Mouse (Mus musculus) lung, postnatal 36 days (tissue): ENCODE data around the gene Itgb2l.
A peak's percentile ranks its signal among the peaks of the same experiment; 100 is the strongest.
"Not testable (repeated sequence)": the region's sequence is repeated elsewhere in the genome, so short reads cannot be mapped to it uniquely, and the experiment has no call there.

Experiments
- DNase-seq: peaks from one replicate; pipeline ENCODE4 v3.0.0; 2022; ENCODE audit warnings: mixed read lengths

Itgb2l gene

DNA sequence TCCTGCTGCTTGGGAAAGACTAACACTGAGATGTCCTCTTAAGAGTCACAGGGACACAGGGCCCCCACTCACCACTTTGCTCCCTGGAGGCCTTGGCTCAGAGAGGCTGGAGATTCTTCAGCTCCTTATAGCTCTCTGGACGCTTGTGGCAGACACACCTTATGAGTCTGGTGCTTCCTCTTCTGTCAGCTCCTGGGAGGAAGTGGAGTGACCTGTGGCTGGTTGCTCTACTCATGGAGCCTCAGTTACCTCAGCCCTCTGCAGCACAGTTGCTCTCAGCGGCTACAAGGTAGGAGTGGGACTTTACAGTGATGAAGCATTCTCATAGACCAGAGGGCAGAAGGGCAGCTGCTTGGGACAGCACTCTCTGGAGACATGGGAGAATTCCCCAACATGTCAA lies at the start of gene Itgb2l:
Itgb2l (minus strand) TSS at position 152 of the 400 bp plus-strand sequence.
- no peak for DNase-seq

- no peak for DNase-seq
Observed at GRCm38 (mm10) chr16:96491530-96491929, 48.1 kb upstream of the Itgb2l start.

- DNase-seq: no peak
Observed at GRCm38 (mm10) chr16:96488038-96488437, 44.6 kb upstream of the Itgb2l start.

GRCm38 (mm10) chr16:96487007-96487684 lies 43.7 kb upstream of the Itgb2l start:
- DNase-seq: no peak

DNA sequence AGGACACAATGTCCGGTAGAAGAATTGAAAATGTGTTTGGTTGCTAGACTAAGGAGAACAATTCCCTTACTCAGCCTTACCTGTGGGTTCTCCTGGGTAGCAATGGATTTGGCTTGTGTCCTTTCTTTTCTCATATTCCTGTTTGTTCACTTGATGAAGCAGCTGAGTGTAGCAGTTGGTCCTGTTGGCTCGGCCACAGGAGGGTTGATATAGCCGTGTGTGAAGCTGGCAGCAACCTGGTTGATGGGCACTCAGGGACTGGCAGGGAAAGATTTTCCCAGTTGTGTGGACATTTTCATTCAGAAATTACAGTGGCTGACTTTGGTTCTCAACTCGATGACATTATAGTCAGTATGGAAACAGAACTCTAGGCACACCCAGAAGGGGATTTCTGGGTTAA lies 38.4 kb upstream of the Itgb2l start:
- no peak for DNase-seq

DNA sequence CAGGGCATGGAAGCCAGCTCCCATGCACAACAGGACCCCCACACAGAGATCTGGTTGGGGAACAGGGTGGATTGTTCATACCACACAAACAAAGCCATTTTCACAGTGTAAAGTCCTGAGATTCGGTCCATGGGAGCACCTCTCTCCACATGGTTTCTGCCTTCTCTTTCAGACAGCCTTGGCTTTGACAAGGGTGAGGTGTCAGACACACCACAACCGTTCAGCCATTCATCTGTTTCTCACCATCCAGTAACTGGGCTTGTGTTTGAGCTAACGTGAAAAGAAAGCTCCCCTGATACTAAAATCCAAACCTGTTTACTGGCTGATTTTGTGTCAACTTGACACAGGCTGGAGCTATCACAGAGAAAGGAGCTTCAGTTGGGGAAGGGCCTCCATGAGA lies 30.8 kb upstream of the Itgb2l start:
- no peak for DNase-seq

GRCm38 (mm10) chr16:96472816-96473215 lies 29.4 kb upstream of the Itgb2l start:
- no peak for DNase-seq

DNA sequence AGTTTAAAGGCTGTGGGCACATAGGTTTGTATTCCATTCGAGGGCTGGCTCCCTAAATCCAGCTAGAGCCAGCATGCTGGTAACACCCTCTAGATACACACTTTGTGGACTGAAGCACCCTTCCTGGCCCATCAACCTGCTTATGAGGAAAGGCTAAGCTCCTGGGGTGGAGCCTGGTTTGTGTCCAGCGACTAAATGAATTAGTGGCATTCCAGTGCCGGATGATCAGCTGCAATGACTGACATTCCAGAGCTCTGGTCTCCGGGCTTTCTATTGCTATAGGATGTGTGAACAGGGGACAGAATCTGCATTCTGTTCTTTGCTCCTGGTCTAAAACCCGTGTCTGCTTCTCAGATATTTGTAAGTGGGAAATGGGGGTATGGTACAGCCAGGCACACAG lies 28.9 kb upstream of the Itgb2l start:
- DNase-seq: peak; percentile 5

DNA sequence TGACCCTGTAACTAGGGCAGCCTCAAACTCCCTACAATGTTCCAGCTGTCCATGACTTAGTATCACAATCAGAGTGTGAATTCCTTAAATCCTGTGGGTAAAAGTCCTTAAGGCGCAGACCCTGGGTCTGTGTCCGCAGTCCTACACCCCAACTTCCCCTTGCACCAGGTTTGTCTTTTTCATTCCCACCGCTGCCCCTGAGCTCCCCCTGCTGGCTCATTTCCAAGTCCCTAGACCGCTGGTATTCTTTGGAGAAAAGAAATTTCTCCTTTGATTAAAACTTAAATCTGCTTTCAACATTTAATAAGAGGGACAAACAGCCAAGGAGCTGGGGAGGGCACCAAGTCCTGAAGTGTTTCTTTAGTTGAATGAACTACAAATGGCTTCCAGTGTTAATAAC lies 26.2 kb upstream of the Itgb2l start:
- DNase-seq: peak; percentile 22

DNA sequence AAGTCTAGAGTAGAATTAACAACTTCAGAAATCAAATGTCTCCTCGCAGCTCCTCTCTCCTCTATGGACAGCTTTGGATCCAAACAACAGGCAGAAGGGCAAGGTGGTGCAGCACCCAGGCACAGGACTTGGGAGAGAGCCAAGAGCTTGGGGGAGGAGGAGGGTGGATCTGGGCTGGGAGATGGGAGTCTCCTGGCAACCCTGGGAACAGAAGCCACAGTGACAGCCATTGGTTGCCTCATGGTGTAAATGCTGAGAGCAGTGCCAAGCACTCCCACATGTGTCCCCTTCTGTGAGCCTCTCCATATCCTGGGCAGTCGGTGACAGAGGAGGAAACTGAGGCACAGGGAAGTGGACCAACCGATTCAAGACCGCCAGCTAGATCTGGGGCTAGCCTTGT lies 25.3 kb upstream of the Itgb2l start:
- no peak for DNase-seq

- DNase-seq: no peak
Observed at GRCm38 (mm10) chr16:96468011-96468410, 24.6 kb upstream of the Itgb2l start.

- peak; percentile 81 for DNase-seq
Observed at GRCm38 (mm10) chr16:96467445-96467844, 24.0 kb upstream of the Itgb2l start, which contains the start of gene Pcp4. Pcp4 (plus strand) TSS chr16:96467606.

DNA sequence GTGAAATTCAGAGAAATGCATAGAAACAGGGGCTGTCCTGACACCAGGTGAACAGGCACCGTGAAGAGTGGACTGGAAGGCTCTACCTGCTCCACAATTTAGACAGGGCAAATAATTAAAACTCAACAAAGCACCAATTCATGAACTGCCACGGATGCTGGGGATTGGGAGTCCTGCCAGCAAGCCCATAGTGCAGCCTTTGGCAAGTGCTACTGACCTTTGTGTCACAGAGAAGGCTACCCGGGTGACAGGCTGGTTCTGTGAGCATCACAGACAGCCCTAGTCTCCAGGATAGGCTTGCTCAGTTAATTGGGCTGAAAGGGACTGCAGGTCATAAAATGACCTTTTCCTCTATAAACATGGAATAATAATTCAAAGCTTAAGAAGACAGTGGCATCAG lies 17.4 kb upstream of the Itgb2l start:
- no peak for DNase-seq

DNA sequence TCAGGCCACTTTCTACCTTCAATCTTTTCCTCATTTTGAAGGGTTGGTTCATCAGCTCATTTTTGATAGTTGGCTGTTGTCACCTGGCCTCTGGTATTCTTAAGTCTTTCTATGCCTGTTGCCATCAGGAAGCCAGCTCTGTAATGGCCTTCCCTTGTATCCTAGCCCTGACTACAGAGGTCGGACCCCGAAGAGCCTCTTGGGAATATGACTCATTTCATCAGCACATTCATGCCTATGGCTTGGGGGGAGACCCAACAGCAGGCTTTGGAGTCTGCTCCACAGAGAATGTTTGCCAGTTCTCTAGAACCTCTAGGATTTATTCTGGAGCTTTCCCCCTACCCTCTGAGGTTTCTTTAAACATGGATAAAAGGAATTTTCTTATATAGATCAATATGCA lies 15.9 kb upstream of the Itgb2l start:
- DNase-seq: no peak

GRCm38 (mm10) chr16:96457612-96458011 lies 14.2 kb upstream of the Itgb2l start:
- DNase-seq: no peak

DNA sequence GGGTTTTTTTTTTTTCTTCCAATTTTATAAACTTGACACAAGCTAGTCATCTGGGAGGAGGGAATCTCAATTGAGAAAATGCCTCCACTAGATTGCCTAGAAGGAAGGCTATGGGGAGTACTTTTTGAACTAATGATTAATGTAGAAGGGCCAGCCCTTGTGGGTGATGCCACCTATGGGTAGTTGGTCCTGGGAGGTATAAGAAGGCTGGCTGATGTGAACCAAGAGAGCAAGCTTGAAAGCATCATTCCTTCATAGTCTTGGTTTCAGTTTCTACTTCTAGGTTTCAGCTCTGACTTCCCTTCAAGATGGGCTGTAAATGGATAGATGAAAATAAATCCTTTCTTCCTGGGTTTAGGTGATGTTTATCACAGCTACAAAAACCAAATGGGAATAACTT lies 10.7 kb upstream of the Itgb2l start:
- DNase-seq: no peak

DNA sequence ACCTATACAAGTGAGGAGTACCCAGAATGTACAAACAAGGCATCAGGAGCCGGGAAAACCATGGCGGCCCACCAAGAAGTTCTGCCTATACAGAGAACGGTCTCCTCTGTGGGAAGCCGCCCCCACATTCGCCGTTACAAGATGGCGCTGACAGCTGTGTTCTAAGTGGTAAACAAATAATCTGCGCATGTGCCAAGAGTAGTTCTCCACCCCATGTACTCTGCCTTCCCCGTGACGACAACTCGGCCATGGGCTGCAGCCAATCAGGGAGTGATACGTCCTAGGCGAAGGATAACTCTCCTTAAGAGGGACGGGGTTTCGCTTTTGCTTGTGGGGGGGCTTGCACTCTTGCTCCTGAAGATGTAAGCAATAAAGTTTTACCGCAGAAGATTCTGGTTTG lies 7.5 kb upstream of the Itgb2l start:
- not testable (repeated sequence) for DNase-seq

GRCm38 (mm10) chr16:96441826-96442225 lies 1.6 kb downstream of the Itgb2l start:
- DNase-seq: no peak

DNA sequence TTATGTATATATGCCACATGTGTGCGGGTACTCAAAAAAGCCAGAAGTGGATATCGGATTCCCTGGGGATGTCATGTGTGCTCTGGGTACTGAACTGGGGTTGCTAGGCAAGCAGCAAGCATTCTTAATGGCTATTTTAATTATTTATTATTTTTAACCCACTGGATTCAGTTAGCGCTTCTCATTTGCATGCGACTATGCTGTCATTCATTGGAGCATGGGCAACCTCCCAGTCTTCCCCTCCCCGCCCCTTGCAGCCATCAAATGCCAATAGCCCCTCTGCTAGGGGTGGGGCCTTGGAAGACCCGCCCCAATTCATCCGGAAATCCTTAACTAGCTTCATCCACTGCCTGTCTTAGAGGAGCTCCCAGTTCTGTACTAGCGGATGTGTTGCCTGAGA lies 2.5 kb downstream of the Itgb2l start:
- no peak for DNase-seq

DNA sequence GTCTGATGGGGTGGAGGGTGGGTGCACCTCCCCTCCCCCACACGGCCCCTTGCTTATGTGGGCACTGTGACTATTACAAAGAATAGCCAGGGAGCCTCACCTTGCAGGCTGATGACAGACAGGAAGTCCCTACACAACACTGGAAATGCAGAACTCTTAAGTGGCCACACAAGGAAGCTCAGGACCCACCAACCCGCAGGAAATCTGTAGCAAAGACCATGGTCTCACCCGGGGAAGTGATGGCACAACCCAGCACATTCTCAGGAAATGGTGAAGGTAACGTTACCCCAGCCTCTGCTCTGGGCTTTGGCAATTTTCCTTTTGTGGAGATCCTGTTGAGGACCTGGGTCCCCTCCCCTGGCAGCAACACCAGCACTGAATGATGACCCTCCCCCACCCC lies 3.7 kb downstream of the Itgb2l start:
- DNase-seq: no peak

- DNase-seq: no peak
Observed at GRCm38 (mm10) chr16:96438946-96439345, 4.5 kb downstream of the Itgb2l start.

GRCm38 (mm10) chr16:96434024-96434785 lies 9.2 kb downstream of the Itgb2l start:
- DNase-seq: no peak

GRCm38 (mm10) chr16:96433266-96433665 lies 10.2 kb downstream of the Itgb2l start:
- DNase-seq: no peak

DNA sequence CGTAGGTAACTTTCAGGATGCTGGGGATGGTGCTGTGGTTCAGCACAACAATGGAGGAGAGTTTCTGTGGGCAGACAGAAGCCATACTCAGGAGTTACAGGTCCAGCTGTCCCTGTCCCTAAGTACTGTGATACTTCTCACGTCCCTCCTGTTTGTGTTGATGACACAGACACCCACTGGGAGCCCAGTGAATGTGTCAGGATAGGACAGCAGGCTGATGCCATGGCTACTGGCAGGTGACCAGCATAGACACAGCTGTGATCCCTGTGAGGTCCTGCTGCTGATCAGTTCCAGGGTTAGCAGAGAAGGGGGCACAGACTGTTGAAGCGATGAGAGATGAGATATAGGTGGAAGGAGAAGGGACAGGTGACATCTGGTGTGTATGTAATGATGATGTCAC lies 14.4 kb downstream of the Itgb2l start:
- DNase-seq: no peak

DNA sequence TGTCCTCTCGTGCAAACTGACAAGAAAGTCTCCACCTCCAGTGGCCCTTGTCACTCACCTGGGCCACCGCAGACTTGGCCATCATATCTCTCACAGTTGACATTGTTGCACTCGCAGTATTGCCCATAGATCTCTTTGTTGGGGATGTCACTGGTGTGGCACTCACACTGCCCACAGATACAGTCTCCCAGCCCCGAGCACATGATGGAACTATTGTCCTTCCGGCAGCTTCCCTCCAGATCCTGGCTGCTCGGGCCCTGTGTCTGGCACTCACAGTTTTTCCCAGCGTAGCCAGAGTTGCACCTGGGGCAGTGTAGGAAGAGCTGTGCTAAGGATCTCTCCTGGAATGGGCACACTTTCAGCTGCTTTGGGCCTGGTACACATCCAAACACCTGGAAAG lies 16.7 kb downstream of the Itgb2l start:
- no peak for DNase-seq
